Mouse (Mus musculus): ENCODE measurements around the gene Art2b. TPM values are rescaled to one million over a fixed set of nuclear protein-coding genes. Genes with fewer than 3 reads are reported as not detected.
"Not testable (repeated sequence)": the region's sequence is repeated elsewhere in the genome, so short reads cannot be mapped to it uniquely, and the experiment has no call there.

Gene Art2b
- total RNA-seq, 2 experiments from 2014 or later = 0.08 TPM; not detected in 1

- not testable (repeated sequence) for ATAC-seq (replicated peaks; ENCODE audit: poor library complexity)
Measured at GRCm38 (mm10) chr7:101573636-101574035, 11.8 kb downstream of the Art2b start.

- ATAC-seq (replicated peaks; ENCODE audit: poor library complexity) = no peak
Measured at GRCm38 (mm10) chr7:101564086-101564485, 21.3 kb downstream of the Art2b start.

- not testable (repeated sequence) for ATAC-seq (replicated peaks; ENCODE audit: poor library complexity)
Measured at GRCm38 (mm10) chr7:101559393-101559792, 26.0 kb downstream of the Art2b start.

GRCm38 (mm10) chr7:101557391-101557790 lies 28.0 kb downstream of the Art2b start:
- ATAC-seq (replicated peaks; ENCODE audit: poor library complexity) = no peak

- ATAC-seq (replicated peaks; ENCODE audit: poor library complexity) = not testable (repeated sequence)
Measured at GRCm38 (mm10) chr7:101555473-101555872, 29.9 kb downstream of the Art2b start.

- ATAC-seq (replicated peaks; ENCODE audit: poor library complexity) = peak; percentile 37; the same call in 1 of the 2 replicates
Measured at GRCm38 (mm10) chr7:101551530-101551929, 33.9 kb downstream of the Art2b start.

GRCm38 (mm10) chr7:101550686-101551485 lies 34.5 kb downstream of the Art2b start:
- ATAC-seq (replicated peaks; ENCODE audit: poor library complexity) = no peak

GRCm38 (mm10) chr7:101549266-101549665 lies 36.1 kb downstream of the Art2b start:
- ATAC-seq (replicated peaks; ENCODE audit: poor library complexity) = no peak

- ATAC-seq (replicated peaks; ENCODE audit: poor library complexity) = no peak
Measured at GRCm38 (mm10) chr7:101547651-101548050, 37.7 kb downstream of the Art2b start.

- no peak for ATAC-seq (replicated peaks; ENCODE audit: poor library complexity)
Measured at GRCm38 (mm10) chr7:101541734-101542133, 43.7 kb downstream of the Art2b start.

GRCm38 (mm10) chr7:101541132-101541531 lies 44.3 kb downstream of the Art2b start:
- ATAC-seq (replicated peaks; ENCODE audit: poor library complexity) = peak; percentile 76

- peak; percentile 45 for ATAC-seq (replicated peaks; ENCODE audit: poor library complexity)
Measured at GRCm38 (mm10) chr7:101540684-101541083, 44.7 kb downstream of the Art2b start.

- no peak for ATAC-seq (replicated peaks; ENCODE audit: poor library complexity)
Measured at GRCm38 (mm10) chr7:101539774-101540173, 45.6 kb downstream of the Art2b start.

GRCm38 (mm10) chr7:101538141-101538933 lies 47.1 kb downstream of the Art2b start:
- peak; percentile 49; the same call in 1 of the 2 replicates for ATAC-seq (replicated peaks; ENCODE audit: poor library complexity)

- ATAC-seq (replicated peaks; ENCODE audit: poor library complexity) = peak; percentile 68
Measured at GRCm38 (mm10) chr7:101537541-101537940, 47.9 kb downstream of the Art2b start.

- ATAC-seq (replicated peaks; ENCODE audit: poor library complexity) = no peak
Measured at GRCm38 (mm10) chr7:101535517-101535916, 49.9 kb downstream of the Art2b start.

GRCm38 (mm10) chr7:101535102-101535501 lies 50.3 kb downstream of the Art2b start:
- ATAC-seq (replicated peaks; ENCODE audit: poor library complexity) = no peak

- ATAC-seq (replicated peaks; ENCODE audit: poor library complexity) = no peak
Measured at GRCm38 (mm10) chr7:101534428-101534827, 51.0 kb downstream of the Art2b start.

All from megakaryocyte progenitor cell, adult 5-6 weeks (primary cell).